Mouse (Mus musculus): ENCODE measurements around the gene Mllt6.

DNA sequence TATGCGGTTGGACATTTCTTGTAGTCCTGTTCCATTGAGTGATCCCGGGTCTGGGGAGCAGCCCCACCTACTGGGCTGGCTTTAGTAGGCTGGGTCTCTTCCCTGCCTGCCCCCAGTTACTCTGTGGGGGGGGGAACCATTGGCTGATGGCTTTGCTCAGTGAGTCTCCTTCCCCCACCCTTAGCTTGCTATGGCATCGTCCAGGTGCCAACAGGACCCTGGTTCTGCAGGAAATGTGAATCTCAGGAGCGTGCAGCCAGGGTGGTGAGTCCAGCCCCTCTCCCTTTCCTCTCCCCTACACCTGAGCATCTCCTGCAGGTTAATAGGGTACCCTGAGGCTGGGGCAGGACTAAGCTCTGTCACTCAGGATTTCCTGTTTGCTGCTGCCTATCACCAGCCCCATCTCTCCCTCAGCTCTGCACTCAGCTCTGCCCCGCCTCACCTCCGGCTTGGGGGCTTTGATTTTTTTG lies 1.6 kb downstream of the Mllt6 start:
- TF ChIP-seq CTCF (IDR thresholded peaks at IDR 0.05; ENCODE audit: low read depth, low read length) (no peak), POLR2A (IDR thresholded peaks at IDR 0.05; ENCODE audit: borderline replicate concordance, low read depth, low read length) (no peak)
